Mouse (Mus musculus) ZHBTc4 (cell line): ENCODE results near the gene Ripor1.

Experiments used
- DNase-seq: peaks from one replicate; pipeline ENCODE4 v3.0.0-alpha.2; 2011; ENCODE audit warnings: low read depth, low spot score

Gene Ripor1

GRCm38 (mm10) chr8:105606189-105607023, 1.4 kb downstream of the Ripor1 start:
- DNase-seq: peak; percentile 70

- DNase-seq: no peak
Measured at GRCm38 (mm10) chr8:105607062-105607461, 2.0 kb downstream of the Ripor1 start.

GRCm38 (mm10) chr8:105607684-105608083, 2.6 kb downstream of the Ripor1 start:
- peak; percentile 88 for DNase-seq

GRCm38 (mm10) chr8:105609355-105609754, 4.3 kb downstream of the Ripor1 start:
- DNase-seq: no peak

GRCm38 (mm10) chr8:105609771-105610170, 4.7 kb downstream of the Ripor1 start:
- DNase-seq: no peak

- DNase-seq: no peak
Measured at GRCm38 (mm10) chr8:105611836-105612235, 6.8 kb downstream of the Ripor1 start.

- no peak for DNase-seq
Measured at GRCm38 (mm10) chr8:105613037-105613436, 8.0 kb downstream of the Ripor1 start.

GRCm38 (mm10) chr8:105613830-105614511, 8.9 kb downstream of the Ripor1 start:
- DNase-seq: peak; percentile 71

GRCm38 (mm10) chr8:105615942-105616341, 10.9 kb downstream of the Ripor1 start:
- no peak for DNase-seq

GRCm38 (mm10) chr8:105617451-105618278, 12.6 kb downstream of the Ripor1 start:
- peak; percentile 83 for DNase-seq

- DNase-seq: no peak
Measured at GRCm38 (mm10) chr8:105618279-105618634, 13.2 kb downstream of the Ripor1 start.

GRCm38 (mm10) chr8:105618892-105619591, 14.0 kb downstream of the Ripor1 start:
- no peak for DNase-seq

- DNase-seq: no peak
Measured at GRCm38 (mm10) chr8:105620211-105620610, 15.2 kb downstream of the Ripor1 start.

GRCm38 (mm10) chr8:105620946-105621720, 16.1 kb downstream of the Ripor1 start:
- no peak for DNase-seq

- DNase-seq: no peak
Measured at GRCm38 (mm10) chr8:105621841-105622240, 16.8 kb downstream of the Ripor1 start.

GRCm38 (mm10) chr8:105622421-105622920, 17.4 kb downstream of the Ripor1 start:
- peak; percentile 97 for DNase-seq

- DNase-seq: peak; percentile 92
Measured at GRCm38 (mm10) chr8:105623118-105623517, 18.1 kb downstream of the Ripor1 start.

- no peak for DNase-seq
Measured at GRCm38 (mm10) chr8:105623679-105624245, 18.7 kb downstream of the Ripor1 start.

- DNase-seq: no peak
Measured at GRCm38 (mm10) chr8:105624401-105624800, 19.3 kb downstream of the Ripor1 start.

- no peak for DNase-seq
Measured at GRCm38 (mm10) chr8:105624831-105625230, 19.8 kb downstream of the Ripor1 start.
